Mouse (Mus musculus) kidney, adult 8-10 months (tissue): ENCODE results near the gene Zfp266.

Experiments
- DNase-seq, 2 experiments: peaks; one replicate each; pipeline ENCODE4 v3.0.0; 2022

Zfp266 gene

DNA sequence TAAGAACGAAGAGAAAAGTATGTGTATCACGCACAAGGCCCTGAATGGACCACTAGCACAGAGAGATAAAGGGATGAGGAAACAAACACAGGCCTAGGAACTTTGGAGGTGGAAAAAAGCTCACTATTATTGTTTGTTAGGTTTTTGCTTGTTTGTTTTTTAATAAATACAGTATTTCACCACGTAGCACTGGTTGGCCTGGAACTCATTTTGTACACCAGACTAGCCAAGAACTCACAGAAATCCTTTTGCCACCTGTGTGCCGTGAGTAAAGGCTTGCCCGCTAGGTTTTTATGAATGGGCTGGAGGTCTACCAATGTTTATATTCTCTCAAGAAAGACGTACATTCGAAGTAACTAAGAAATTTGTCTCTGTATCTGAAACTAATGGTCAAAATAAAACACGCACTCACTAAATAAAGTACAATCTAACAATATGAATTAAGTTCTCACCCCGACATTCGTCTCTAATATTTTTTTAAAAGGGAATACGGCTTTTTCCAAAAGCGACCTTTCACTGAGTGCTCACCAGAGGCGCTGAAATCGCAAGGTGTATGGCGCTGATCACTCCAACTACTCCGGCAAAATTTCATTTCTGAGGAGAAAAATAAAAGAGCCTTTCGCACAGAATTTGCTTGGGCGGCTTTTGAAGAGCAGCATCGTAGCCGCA is 29.2 kb downstream of the Zfp266 start:
- DNase-seq: no peak

DNA sequence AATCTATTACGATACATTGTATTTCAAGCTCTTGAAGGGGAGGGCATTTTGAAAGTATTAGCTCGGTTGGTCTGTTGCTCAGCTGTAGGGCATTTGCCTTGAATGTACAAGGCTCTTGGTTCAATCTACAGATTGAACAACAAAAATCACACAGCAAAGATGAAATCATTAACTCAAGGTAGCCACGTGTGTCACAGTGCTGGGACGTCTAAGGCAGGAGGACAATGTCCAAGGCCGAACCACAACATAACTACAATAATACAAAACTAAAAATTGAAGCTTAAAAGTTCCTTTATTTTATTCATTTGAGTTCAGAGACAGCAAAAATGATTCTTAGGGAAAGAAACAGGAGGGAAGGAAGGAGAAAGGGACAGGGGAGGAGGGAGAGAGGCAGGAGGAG is 31.7 kb downstream of the Zfp266 start:
- DNase-seq: peak; percentile 15 to 17

DNA sequence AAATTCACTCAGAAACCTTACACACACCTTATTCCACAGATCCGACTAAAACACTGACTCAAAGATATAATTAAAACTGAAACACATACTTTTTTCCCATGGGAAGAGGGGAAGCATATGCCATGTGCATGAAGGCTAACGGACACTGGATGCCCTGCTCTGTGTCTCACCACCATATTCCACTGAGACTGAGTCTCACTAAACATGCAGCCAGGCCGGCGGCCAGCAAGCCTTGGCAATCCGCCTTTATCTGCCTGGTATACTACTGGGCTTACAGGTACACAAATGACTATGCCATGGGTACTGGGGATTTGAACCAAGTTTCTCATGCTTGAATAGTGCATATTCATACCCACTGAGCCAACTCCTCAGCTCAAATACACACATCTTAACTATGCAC is 41.8 kb downstream of the Zfp266 start:
- peak in 1 of 2 experiments; percentile 49 for DNase-seq

DNA sequence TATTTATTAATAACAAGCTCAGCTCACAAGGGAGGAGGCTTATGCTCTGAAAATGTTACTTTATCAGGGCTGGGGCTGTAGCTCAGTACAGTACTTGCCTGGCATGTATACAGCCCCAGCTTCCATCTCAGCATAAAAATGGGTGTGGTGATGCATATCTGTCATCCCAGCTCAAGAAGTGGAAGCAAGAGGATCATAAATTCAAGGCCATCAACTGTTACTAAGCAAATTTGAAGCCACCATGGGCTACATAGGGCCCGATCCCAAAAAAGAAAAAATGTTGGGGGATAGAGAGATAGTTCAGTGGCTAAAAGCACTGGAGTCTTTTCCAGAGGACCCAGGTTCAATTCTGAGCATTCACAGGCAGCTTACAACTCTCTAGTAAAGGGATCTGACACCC is 44.6 kb downstream of the Zfp266 start:
- DNase-seq: no peak

DNA sequence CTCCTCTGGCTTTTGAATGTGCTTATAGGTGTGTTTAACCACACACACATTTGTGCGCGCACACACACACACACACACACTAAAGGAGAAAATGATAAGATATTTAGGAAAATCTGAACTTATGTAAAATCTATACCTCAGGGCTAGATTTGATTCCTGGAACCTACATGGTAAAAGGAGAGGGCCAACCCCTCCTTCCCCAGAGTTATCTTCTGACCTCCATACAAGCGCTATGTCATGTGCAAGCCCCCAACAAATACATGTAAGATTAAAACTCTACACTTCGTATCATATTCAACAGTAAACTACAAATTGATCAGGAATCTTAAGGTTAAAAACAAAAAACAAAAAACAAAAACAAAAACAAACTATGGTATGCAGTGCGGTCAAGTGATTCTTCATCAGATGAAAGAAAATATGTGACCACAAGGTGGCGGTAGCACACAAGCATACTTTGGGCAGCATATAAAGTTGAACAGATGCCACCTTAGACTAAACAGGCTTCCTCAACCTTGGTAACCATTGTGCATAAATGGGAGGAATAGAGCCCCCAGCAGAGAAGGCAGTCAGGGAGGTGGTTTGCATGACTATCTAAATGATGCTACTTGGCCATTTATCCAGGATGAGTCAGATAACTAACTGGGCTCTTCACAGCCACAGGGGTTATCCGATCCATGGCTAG is 54.3 kb downstream of the Zfp266 start:
- peak; percentile 43 to 67 for DNase-seq

DNA sequence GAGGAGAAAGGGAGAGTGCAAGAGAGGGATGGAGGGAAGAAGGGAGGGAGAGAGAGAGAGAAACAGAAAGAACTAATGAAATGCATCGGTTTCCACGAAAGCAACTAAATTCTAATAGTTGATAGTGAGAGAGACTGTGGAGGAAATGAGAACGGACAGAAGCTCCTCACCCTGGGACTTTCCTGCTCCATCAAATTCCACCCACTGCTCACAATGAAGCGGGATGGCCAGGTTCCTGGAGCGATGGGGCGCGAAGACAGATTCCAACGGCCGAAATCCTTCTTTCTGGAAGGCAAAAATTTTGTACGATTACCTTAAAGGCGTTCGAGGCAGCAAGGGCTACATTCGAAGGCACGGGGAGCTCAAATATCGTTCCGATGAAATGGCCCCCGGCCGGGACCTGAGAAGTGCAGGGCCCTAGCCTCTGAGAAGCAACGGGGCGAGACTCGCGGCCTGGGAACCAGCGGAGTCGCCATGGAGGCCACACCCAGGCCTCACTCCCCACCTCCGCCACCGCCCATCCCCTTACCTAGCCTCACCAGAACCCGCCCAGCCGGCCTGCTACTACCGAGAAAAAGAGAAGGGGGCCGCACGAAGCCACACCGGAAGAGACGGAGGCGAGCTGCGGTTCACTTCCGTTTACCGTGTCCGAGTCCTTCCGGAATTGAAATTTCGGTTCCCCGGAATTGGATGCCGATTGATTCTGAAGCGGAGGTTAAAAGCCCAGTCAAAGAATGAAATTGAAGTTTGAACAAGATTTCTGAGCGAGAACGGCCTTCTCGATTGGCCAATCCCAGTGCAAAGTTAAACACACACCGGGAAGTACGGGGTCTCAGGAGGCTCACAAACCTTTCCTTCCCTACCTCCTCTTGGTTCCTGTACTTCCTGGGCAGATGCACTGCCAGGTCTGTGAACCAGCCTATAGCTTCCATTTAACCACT is 61.6 kb downstream of the Zfp266 start, which contains the start of gene Zfp26:
Zfp26 (minus strand) TSS at position 786 of the 941 bp plus-strand sequence.
- DNase-seq: peak; percentile 72 to 77

DNA sequence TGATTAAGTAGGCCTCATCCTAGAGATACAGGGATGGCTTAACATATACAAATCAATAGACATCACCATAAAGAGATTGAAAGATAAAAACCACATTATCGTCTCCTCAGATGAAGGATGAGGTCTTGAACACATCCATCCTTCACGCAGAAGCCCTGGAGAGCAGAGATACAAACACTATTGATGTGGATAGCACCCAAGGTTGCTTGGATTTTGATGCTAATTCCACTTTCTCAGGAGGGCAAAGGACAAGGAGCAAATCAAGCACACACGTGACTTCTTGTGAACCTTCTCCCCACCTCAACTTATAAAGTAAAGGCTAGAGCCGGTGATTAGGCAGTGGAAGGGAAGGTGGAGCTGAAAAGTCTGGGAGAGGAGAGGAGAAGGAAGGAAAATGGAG is 67.6 kb downstream of the Zfp266 start:
- peak; percentile 5 to 19 for DNase-seq

DNA sequence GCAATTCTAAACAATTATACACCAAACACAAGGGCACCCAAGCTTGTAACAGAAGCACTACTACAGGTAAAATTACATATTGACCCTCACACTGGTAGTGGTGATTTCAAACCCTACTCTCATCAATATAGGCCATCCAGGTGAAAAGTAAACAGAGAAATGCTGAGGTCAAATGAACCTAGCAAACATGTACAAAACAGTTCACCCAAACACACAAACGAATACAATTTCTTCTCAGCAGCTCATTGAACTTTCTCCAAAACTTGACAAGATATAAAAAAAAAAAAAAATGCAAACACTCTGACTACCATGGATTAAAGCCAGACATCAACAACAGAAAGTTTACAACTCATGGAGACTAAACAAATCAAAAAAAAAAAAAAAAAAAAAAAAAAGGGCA is 69.7 kb downstream of the Zfp266 start:
- no peak for DNase-seq
